Mouse (Mus musculus): Measurements from ENCODE around the gene E2f8. TPM values are rescaled to one million over a fixed set of nuclear protein-coding genes. Genes with fewer than 3 reads are reported as not detected.

Gene E2f8
- total and polyA plus RNA-seq, 3 experiments, result 8.9 to 49.4 (median 39.3) TPM

DNA sequence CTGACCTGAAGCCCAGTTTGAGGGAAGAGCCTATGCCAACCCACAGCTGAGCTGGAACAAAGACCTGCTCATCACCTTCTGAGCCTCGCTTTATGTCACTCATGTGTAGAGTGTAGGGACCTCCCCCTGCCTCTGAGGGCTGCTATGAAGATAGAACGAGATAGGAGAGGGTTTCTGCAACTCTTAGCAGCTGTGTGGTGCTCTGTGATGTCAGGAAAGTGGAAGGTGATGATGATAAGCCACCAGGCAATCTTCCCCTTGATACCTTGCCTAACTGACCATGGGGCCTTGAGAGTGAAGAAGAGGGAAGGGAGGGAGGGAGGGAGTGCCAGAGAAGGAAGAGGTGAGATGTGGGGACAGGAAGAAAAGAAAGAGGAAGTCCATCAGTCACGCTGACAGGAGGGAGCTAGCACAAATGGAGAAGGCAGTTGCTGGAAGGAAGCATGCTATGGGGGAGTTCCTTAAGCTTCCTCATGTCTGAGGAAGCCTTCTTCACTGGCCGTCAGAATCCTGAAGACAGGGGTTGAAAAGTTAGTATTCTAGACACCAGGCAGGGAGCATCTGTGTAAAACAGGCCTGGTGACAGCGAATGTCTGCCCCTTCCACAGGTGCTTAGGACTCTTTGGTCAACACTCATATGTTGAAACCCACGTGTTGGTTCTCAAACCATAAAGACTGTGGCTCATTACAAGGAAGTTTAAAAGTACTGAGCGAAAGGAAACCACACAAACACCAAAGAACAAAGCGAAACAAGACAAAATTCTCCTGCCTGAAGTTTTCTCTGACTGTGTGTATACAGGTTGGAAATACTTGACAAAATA lies 27.3 kb upstream of the E2f8 start, which contains the start of gene Nav2 (continued):
- no peak for TF ChIP-seq MYB (IDR thresholded peaks at IDR 0.05; ENCODE audit: low read depth, low read length)
- TF ChIP-seq USF2 (IDR thresholded peaks at IDR 0.05; ENCODE audit: borderline replicate concordance in 1 of 2, insufficient read depth in 1 of 2, low read depth in 1 of 2, low read length in 2 of 2), result no peak
- TF ChIP-seq MEF2A (IDR thresholded peaks at IDR 0.05; ENCODE audit: extremely low read depth, insufficient replicate concordance, low read depth, low read length, poor library complexity, severe bottlenecking), result no peak
- no peak for TF ChIP-seq CHD2 (IDR thresholded peaks at IDR 0.05; ENCODE audit: low read length)
- TF ChIP-seq UBTF (IDR thresholded peaks at IDR 0.05; ENCODE audit: borderline replicate concordance, insufficient read depth, low read depth, low read length), result no peak
- no peak for TF ChIP-seq CHD1 (IDR thresholded peaks at IDR 0.05; ENCODE audit: low read depth, low read length)
- TF ChIP-seq ELF1 (IDR thresholded peaks at IDR 0.05; ENCODE audit: low read depth, low read length), result no peak
- no peak for TF ChIP-seq RAD21 (IDR thresholded peaks at IDR 0.05; ENCODE audit: low read depth, low read length)
- no peak for TF ChIP-seq KAT2A (conservative IDR thresholded peaks at IDR 0.05; ENCODE audit: low read depth, low read length)
- TF ChIP-seq MAFK (IDR thresholded peaks at IDR 0.05; ENCODE audit: borderline replicate concordance, low read depth, low read length), result no peak
- peak; percentile 35 for TF ChIP-seq TAL1 (IDR thresholded peaks at IDR 0.05; ENCODE audit: low read length)
- no peak for TF ChIP-seq NRF1 (IDR thresholded peaks at IDR 0.05; ENCODE audit: insufficient read depth, low read depth, low read length, poor library complexity, severe bottlenecking)
- TF ChIP-seq GABPA (IDR thresholded peaks at IDR 0.05; ENCODE audit: low read depth, low read length), result no peak
- peak; percentile 52 to 54; a peak in 3 of 4 replicates for TF ChIP-seq EP300 (IDR thresholded peaks at IDR 0.05; ENCODE audit: low read depth in 1 of 2, low read length in 2 of 2)
- no peak; the same call in 1 of the 2 replicates for TF ChIP-seq SIN3A (IDR thresholded peaks at IDR 0.05; ENCODE audit: low read length)
- TF ChIP-seq GATA1 (IDR thresholded peaks at IDR 0.05; ENCODE audit: low read depth, low read length), result peak; percentile 22; the same call in 1 of the 2 replicates
- TF ChIP-seq TBP (IDR thresholded peaks at IDR 0.05; ENCODE audit: low read depth, low read length), result peak; percentile 62; the same call in 1 of the 2 replicates
- TF ChIP-seq E2F4 (IDR thresholded peaks at IDR 0.05; ENCODE audit: borderline replicate concordance, low read depth, low read length), result no peak
- no peak for TF ChIP-seq POLR2AphosphoS2 (IDR thresholded peaks at IDR 0.05; ENCODE audit: low read length)
- TF ChIP-seq ZMIZ1 (IDR thresholded peaks at IDR 0.05; ENCODE audit: low read depth, low read length), result no peak
- peak; percentile 82 for TF ChIP-seq MAX (IDR thresholded peaks at IDR 0.05; ENCODE audit: low read length)
- peak; percentile 34 to 75; a peak in 2 of 4 replicates for TF ChIP-seq POLR2A (IDR thresholded peaks at IDR 0.05; ENCODE audit: control insufficient read depth in 1 of 2, insufficient read depth in 1 of 2, low read depth in 1 of 2, low read length in 2 of 2, poor library complexity in 1 of 2)

DNA sequence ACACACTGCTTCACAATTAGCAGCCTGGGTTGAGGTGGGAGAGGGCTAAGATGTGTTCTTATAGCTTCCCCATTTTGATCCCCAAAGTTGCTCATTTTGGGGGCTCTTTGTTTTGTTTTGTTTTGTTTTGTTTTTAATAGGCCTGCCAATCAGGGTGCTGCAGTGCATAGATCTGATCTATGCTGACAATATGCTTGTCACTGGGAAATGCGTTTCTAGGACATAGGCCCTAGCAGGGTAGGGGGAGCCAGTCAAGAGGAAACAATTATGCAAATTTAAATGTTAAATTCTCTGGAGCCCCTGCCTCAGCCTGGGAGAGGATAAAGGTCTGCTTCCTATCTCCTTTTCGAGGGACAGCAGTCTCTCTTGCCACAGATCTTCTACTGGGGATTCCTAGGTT lies 21.1 kb upstream of the E2f8 start:
- Histone ChIP-seq H3K9ac (ENCODE audit: control insufficient read depth, low read depth, low read length, poor library complexity, severe bottlenecking) (no peak overlapping the region), H3K36me3 (ENCODE audit: control insufficient read depth in 1 of 2, insufficient read depth in 2 of 2, low read length in 2 of 2) (no peaks in the 10 kb centered on the region), H3K4me3 (ENCODE audit: control insufficient read depth in 1 of 2, insufficient read depth in 1 of 2, low read depth in 2 of 2, low read length in 2 of 2) (no peak overlapping the region), H3K4me1 (ENCODE audit: control insufficient read depth in 1 of 2, insufficient read depth in 2 of 2, low read length in 2 of 2) (peaks cover 3 to 4% of the 10 kb centered on the region in 2 experiments; a peak in 2 of 4 replicates), H3K9me3 (replicated peaks; ENCODE audit: insufficient read depth, low read length) (no peaks in the 10 kb centered on the region), H3K27me3 (ENCODE audit: control insufficient read depth in 1 of 2, insufficient read depth in 2 of 2, low read length in 2 of 2) (peaks cover 0 to 3% of the 10 kb centered on the region in 2 experiments; a peak in 2 of 4 replicates), H3K27ac (ENCODE audit: control insufficient read depth, low read depth, low read length) (no peak overlapping the region), H3K79me2 (ENCODE audit: control insufficient read depth, insufficient read depth, low read length, poor library complexity) (no peaks in the 10 kb centered on the region)
- no peak for DNase-seq (ENCODE audit: low read depth, low spot score)
- TF ChIP-seq MAZ (IDR thresholded peaks at IDR 0.05; ENCODE audit: low read depth, low read length) (no peak), POLR2AphosphoS2 (IDR thresholded peaks at IDR 0.05; ENCODE audit: low read length) (no peak), MYC (IDR thresholded peaks at IDR 0.05; ENCODE audit: low read depth, low read length) (no peak), GABPA (IDR thresholded peaks at IDR 0.05; ENCODE audit: low read depth, low read length) (no peak), KAT2A (conservative IDR thresholded peaks at IDR 0.05; ENCODE audit: low read depth, low read length) (no peak), SIN3A (IDR thresholded peaks at IDR 0.05; ENCODE audit: low read length) (no peak), MEF2A (IDR thresholded peaks at IDR 0.05; ENCODE audit: extremely low read depth, insufficient replicate concordance, low read depth, low read length, poor library complexity, severe bottlenecking) (no peak), RAD21 (IDR thresholded peaks at IDR 0.05; ENCODE audit: low read depth, low read length) (no peak), MAX (IDR thresholded peaks at IDR 0.05; ENCODE audit: low read length) (no peak)

Data from MEL (cell line).